Mouse (Mus musculus) inflammation-experienced regulatory T-cells, adult 6 months (primary cell): ENCODE data around the gene Zp3r. TPM values are rescaled to one million over a fixed set of nuclear protein-coding genes. Genes with fewer than 3 reads are reported as not detected.

Source experiments
- polyA plus RNA-seq, 3 experiments: library from polyadenylated mRNA; unstranded; fragments of 100-300 nt; shearing (Covaris generic); gene quantifications; one replicate each; pipeline ENCODE4 v1.2.1; 2017

The Zp3r gene
- polyA plus RNA-seq, 3 experiments from 2014 or later = not detected

Other genes with a start within 250 kb of the Zp3r start
- gene Cd55b, start 206.6 kb downstream of the Zp3r start, polyA plus RNA-seq = not detected
- 10 to 100 TPM; 22.5 to 38.6 (median 31.5) TPM for gene Cd55, start 166.9 kb downstream of the Zp3r start, polyA plus RNA-seq
- under 1 TPM in 1 of 3 experiments, not detected in 2; 0.09 TPM for gene C4bp, start 32.0 kb upstream of the Zp3r start, polyA plus RNA-seq
- not detected for gene Gm29427, start 86.2 kb upstream of the Zp3r start, polyA plus RNA-seq
- 10 to 100 TPM; 15.7 to 23.2 (median 19.5) TPM for gene Yod1, start 87.7 kb upstream of the Zp3r start, polyA plus RNA-seq
- gene Pfkfb2, start 99.6 kb upstream of the Zp3r start, polyA plus RNA-seq = 1 to 10 TPM in 2 of 3 experiments, under 1 TPM in 1; 0.68 to 4.3 (median 2.6) TPM
- gene AA986860, start 102.4 kb upstream of the Zp3r start, polyA plus RNA-seq = under 1 TPM in 1 of 3 experiments, not detected in 2; 0.36 TPM
- gene Fcamr, start 171.3 kb upstream of the Zp3r start, polyA plus RNA-seq = under 1 TPM in 1 of 3 experiments, not detected in 2; 0.19 TPM
- under 1 TPM in 1 of 3 experiments, not detected in 2; 0.19 TPM for gene Pigr, start 197.1 kb upstream of the Zp3r start, polyA plus RNA-seq
- 1 to 10 TPM in 2 of 3 experiments, not detected in 1; 2.2 to 2.7 TPM for gene Fcmr, start 236.0 kb upstream of the Zp3r start, polyA plus RNA-seq